Mouse (Mus musculus) adrenal gland, postnatal 14 days (tissue): Measurements from ENCODE around the gene Rgs13. TPM values are rescaled to one million over a fixed set of nuclear protein-coding genes. Genes with fewer than 3 reads are reported as not detected.
A peak's percentile ranks its signal among the peaks of the same experiment; 100 is the strongest.
"Not testable (repeated sequence)": the region's sequence is repeated elsewhere in the genome, so short reads cannot be mapped to it uniquely, and the experiment has no call there.

Source experiments
- DNase-seq: peaks from one replicate; pipeline ENCODE4 v3.0.0; 2021; ENCODE audit warnings: mixed read lengths
- total RNA-seq: library from RNA; stranded (reverse); gene quantifications from 2 replicates; pipeline ENCODE4 v1.2.3, GENCODE M21; 2021

The Rgs13 gene
- total RNA-seq, 1 experiment from 2014 or later, result not detected

GRCm38 (mm10) chr1:144152184-144152525, 25.0 kb downstream of the Rgs13 start:
- no peak for DNase-seq

GRCm38 (mm10) chr1:144151401-144152183, 25.6 kb downstream of the Rgs13 start:
- no peak for DNase-seq

DNA sequence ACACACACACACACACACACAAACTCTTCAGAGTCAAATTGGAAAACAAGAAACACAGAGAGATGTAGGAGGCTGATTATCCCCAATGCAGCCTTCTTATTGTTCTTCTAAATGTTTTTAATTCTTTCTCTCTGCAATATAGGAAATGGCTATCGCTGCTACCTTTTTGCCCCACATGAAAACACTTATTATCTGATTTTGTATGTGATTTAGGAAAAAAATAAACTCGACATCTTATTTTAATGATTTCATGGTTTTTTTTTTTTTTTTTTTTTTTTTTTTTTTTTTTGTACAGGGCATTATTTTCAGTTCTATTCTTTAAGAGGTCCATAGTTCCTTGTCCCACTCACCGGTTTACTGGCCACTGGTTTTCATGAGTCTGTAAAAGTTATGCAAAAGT, 27.2 kb downstream of the Rgs13 start:
- no peak for DNase-seq

DNA sequence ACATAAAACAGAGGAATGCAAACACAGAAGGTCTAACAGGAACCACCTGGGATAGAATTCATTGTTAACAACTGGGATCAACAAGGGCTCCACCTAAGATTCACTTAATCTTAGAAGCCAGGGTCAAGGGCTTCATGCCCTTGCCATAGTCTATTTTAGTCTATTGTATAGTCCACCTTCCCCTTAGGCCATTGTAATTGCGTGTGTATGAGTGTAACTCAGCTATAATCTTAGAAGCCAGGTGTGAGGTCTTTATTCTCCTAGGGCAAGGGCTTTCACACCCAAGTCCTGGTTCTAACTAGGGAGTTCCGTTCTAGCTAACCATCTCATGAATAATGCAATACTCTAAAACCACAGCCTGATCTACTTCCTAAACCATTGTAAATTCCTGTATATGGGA, 35.8 kb downstream of the Rgs13 start:
- DNase-seq, result not testable (repeated sequence)

GRCm38 (mm10) chr1:144139847-144140246, 37.3 kb downstream of the Rgs13 start:
- DNase-seq, result no peak

GRCm38 (mm10) chr1:144127965-144128364, 49.2 kb downstream of the Rgs13 start:
- no peak for DNase-seq

DNA sequence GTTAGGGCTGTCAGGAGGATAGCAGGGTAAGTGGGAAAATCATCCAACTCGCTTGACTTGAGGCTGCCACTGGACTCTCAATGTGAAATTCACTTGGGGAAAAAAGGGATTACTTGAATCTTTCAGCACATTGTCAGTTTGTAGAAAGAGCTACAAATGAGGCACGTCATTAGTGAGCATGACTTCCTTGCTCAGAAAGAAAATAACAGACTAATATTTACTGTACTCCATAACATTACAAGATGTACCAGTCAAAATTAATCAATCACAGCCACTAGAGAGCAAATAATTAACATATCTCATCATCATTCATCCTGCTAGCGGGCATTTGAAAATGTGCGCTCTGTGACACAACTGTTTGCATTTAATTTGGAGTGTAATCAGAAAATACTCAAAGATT, 57.1 kb downstream of the Rgs13 start:
- no peak for DNase-seq

DNA sequence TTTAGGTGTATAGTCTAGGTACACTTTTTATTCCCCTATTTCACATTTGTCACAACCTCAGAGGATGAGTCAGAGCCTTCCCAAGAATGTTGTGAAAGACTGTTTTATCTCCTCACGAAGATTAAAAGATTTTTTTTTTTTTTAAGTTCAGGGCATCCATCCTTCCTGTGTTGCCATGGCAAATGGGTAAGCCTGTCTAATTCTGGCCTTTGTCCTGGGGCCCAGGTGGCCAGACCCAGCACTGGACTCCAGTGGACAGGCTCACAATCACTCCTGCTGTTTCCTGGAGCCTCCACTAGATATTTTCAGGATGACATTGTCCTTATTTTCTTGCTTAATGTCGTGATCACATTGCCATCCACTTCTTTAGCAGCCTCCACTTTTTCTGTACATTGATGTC, 57.7 kb downstream of the Rgs13 start:
- DNase-seq, result peak; percentile 5

- DNase-seq, result no peak
Measured at GRCm38 (mm10) chr1:144115848-144116727, 61.1 kb downstream of the Rgs13 start.

DNA sequence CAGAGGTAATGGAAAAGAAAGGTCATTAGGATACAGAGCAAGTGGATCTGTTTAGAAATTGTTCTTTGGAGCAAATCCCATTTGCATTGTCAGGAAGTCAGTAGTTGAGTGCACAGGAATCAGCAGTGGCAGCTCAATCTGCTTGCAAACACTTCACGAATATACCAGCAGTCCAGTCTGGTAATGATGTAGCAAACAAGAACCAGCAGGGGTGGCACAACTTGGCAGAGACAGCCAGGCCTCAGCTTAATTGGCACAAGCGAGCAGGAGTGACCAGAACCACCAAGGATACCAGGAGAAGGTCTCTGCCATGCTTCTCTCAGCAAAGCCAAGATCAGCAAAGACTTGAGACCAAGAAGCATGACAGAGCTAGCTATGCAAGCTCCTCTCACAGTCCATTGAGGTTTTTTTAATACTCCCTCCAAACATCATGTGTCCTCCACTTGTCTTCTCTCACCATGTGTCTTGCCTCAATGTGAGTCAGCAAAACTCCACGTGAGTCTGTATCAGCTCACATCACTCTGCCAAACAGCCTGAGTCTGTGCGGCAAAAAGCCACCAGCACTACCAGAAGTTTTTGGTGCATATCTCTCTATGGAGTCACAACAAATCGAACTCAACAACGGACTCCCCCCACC, 63.6 kb downstream of the Rgs13 start:
- peak; percentile 7 for DNase-seq

GRCm38 (mm10) chr1:144112946-144113345, 64.2 kb downstream of the Rgs13 start:
- no peak for DNase-seq

- no peak for DNase-seq
Measured at GRCm38 (mm10) chr1:144098587-144099258, 78.4 kb downstream of the Rgs13 start.

GRCm38 (mm10) chr1:144090410-144090809, 86.8 kb downstream of the Rgs13 start:
- no peak for DNase-seq

Other genes starting within 250 kb of the Rgs13 start
- 381 and 470 TPM in 2 replicates for gene Rgs2, start 173.2 kb downstream of the Rgs13 start, total RNA-seq
- gene Rgs1, start 71.9 kb upstream of the Rgs13 start, total RNA-seq, result 0.93 and 1.4 TPM in 2 replicates